Mouse (Mus musculus) cortical plate, adult 2 months (tissue): ENCODE measurements around the gene Ccm2l.

ENCODE experiments used
- CTCF ChIP-seq: fragments of 200-500 bp; IDR thresholded peaks from 2 replicates; pipeline ENCODE4 v1.5.1; 2011; ENCODE audit warnings: mild to moderate bottlenecking, control low read depth, low read length; ENCODE audit not compliant: insufficient read depth; ENCODE audit errors: extremely low read depth
- POLR2A ChIP-seq: fragments of 200-500 bp; IDR thresholded peaks from 2 replicates; pipeline ENCODE4 v1.6.1; 2011; ENCODE audit warnings: mild to moderate bottlenecking, low read length, control low read depth; ENCODE audit not compliant: insufficient read depth; ENCODE audit errors: extremely low read depth

DNA sequence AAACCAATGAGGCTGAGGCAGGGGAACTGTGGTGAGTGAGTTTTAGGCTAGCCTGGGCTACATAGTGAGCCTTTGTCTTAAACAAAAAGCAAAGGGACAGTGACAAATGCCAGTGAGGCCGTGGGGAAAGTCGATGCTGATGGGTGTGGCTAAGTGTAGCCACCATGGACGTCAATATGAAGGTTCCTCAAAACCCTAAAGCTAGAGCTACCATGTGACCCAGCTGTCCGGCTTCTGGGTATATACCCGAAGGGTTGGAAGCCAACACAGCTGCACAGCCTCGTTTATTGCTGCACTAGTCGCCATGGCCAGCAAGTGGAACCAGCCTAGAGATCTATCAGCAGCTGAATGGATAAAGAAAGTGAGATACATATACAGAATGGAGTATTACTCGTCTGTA, 54.4 kb downstream of the Ccm2l start:
- TF ChIP-seq CTCF (no peak), POLR2A (no peak)
